Mouse (Mus musculus) heart, embryonic 14.5 days (tissue): ENCODE results near the gene Mrpl47. TPM values are rescaled to one million over a fixed set of nuclear protein-coding genes. Genes with fewer than 3 reads are reported as not detected.
"Not testable (repeated sequence)": the region's sequence is repeated elsewhere in the genome, so short reads cannot be mapped to it uniquely, and the experiment has no call there.

Experiments
- ATAC-seq: fragments of 200-750 bp; cut with Nextera tagmentation; 2 replicates; pipeline ENCODE4 v1.8.0; 2017; ENCODE audit warnings: low read depth, moderate TSS enrichment; ENCODE audit not compliant: insufficient number of reproducible peaks, insufficient read depth, low FRiP score
- H3K27ac ChIP-seq, 2 experiments: fragments of 200-500 bp in 1 of 2; fragments of 300-500 bp in 1 of 2; sonication (generic) in 1 of 2; replicated peaks in 1 of 2; 2 replicates each; pipeline ENCODE4 v1.5.1; 2012 to 2014; ENCODE audit warnings: low read depth in 2 of 2, low read length in 2 of 2, control low read depth in 1 of 2, mild to moderate bottlenecking in 1 of 2, mixed read lengths in 1 of 2; ENCODE audit not compliant: control insufficient read depth in 1 of 2, insufficient read depth in 1 of 2
- H3K27me3 ChIP-seq: fragments of 300-500 bp; sonication (generic); 2 replicates; pipeline ENCODE4 v1.6.1; 2014; ENCODE audit warnings: mild to moderate bottlenecking, low read length, control low read depth; ENCODE audit not compliant: control insufficient read depth, insufficient read depth
- H3K36me3 ChIP-seq: fragments of 300-500 bp; sonication (generic); 2 replicates; pipeline ENCODE4 v1.6.1; 2014; ENCODE audit warnings: mild to moderate bottlenecking, control low read depth, low read length, mixed read lengths; ENCODE audit not compliant: control insufficient read depth, insufficient read depth
- H3K4me1 ChIP-seq, 2 experiments: fragments of 200-500 bp in 1 of 2; fragments of 300-500 bp in 1 of 2; sonication (generic) in 1 of 2; 2 replicates each; pipeline ENCODE4 v1.6.1; 2012 to 2014; ENCODE audit warnings: low read length in 2 of 2, control low read depth in 1 of 2, mixed read lengths in 1 of 2; ENCODE audit not compliant: control insufficient read depth in 2 of 2, insufficient read depth in 2 of 2
- H3K4me2 ChIP-seq: fragments of 300-500 bp; sonication (generic); 2 replicates; pipeline ENCODE4 v1.6.1; 2014; ENCODE audit warnings: mild to moderate bottlenecking, low read length
- H3K4me3 ChIP-seq, 2 experiments: fragments of 200-500 bp in 1 of 2; fragments of 300-500 bp in 1 of 2; sonication (generic) in 1 of 2; 2 replicates each; pipeline ENCODE4 v1.5.1; 2012 to 2014; ENCODE audit warnings: low read length in 2 of 2, mild to moderate bottlenecking in 2 of 2, control low read depth in 1 of 2, low read depth in 1 of 2, moderate library complexity in 1 of 2; ENCODE audit not compliant: control insufficient read depth in 1 of 2, insufficient read depth in 1 of 2
- H3K9ac ChIP-seq: fragments of 300-500 bp; sonication (generic); 2 replicates; pipeline ENCODE4 v1.6.1; 2014; ENCODE audit warnings: mild to moderate bottlenecking, low read length
- H3K9me3 ChIP-seq: fragments of 300-500 bp; sonication (generic); 2 replicates; pipeline ENCODE4 v1.6.1; 2016; ENCODE audit warnings: low read length, control low read depth; ENCODE audit not compliant: control insufficient read depth
- WGBS: fragments of 180-500 bp; shearing (Covaris S2); extraction: QIAGEN DNeasy Blood & Tissue Kit; methylation state at CpG from one replicate; pipeline ENCODE4 v1.1.7; 2014; 5-methylcytosine and 5-hydroxymethylcytosine counted together
- polyA plus RNA-seq: library from polyadenylated mRNA; unstranded; fragments of >200 nt; fragmentation: Nextera tagmentation; extraction: Ambion mirVana; gene quantifications from 2 replicates; pipeline ENCODE4 v1.2.1, GENCODE M21; 2014

Gene Mrpl47
- polyA plus RNA-seq, 1 experiment from 2014 or later: 34.3 TPM

DNA sequence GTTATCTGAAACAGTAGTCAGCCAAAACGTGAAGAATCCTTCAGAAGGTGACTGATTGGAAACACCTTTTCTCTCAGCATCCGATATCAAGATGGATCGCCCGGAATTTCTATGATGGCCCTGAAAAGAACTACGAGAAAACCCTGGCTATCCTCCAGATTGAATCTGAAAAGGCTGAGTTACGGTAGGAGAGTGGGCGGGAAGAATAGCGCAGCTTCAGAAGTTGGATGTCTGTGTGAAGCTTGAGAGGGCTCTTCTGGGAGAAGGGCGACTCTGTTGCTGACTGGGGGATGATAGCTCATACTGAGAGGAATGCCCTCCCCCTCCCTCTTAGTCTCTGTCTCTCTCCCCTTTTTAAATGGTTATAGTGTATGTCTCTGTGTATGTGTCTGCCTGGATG, 11.0 kb upstream of the Mrpl47 start:
- no peak overlapping the region for H3K4me2 ChIP-seq
- no peaks in the 10 kb centered on the region for H3K27me3 ChIP-seq
- peaks cover 89% of the 10 kb centered on the region for H3K36me3 ChIP-seq
- WGBS: 83% methylated on average over 9 of the region's 9 CpGs
- no peak overlapping the region for H3K4me3 ChIP-seq
- H3K27ac ChIP-seq: no peak overlapping the region
- H3K4me1 ChIP-seq: no peaks in the 10 kb centered on the region
- no peak overlapping the region for H3K9ac ChIP-seq
- ATAC-seq: no peak
- no peaks in the 10 kb centered on the region for H3K9me3 ChIP-seq

DNA sequence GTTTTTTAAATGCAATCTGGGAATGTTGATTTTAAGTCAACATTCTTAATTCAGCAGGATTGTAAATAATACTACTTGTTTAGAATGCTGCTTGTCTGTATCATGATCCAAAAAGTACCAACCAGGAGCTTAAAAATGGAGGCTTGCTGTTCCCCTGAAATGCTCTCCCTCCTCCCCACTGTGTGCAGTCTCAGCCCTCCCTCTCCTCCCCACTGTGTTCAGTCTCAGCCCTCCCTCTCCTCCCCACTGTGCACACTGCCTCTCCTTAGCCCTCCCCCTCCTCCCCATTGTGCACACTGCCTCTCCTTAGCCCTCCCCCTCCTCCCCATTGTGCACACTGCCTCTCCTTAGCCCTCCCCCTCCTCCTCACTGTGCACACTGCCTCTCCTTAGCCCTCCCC, 8.0 kb upstream of the Mrpl47 start:
- H3K9ac ChIP-seq, H3K9me3 ChIP-seq, H3K4me3 ChIP-seq, H3K4me1 ChIP-seq, H3K4me2 ChIP-seq, H3K27me3 ChIP-seq, H3K27ac ChIP-seq, ATAC-seq: not testable (repeated sequence)
- peaks cover 81% of the 10 kb centered on the region for H3K36me3 ChIP-seq

DNA sequence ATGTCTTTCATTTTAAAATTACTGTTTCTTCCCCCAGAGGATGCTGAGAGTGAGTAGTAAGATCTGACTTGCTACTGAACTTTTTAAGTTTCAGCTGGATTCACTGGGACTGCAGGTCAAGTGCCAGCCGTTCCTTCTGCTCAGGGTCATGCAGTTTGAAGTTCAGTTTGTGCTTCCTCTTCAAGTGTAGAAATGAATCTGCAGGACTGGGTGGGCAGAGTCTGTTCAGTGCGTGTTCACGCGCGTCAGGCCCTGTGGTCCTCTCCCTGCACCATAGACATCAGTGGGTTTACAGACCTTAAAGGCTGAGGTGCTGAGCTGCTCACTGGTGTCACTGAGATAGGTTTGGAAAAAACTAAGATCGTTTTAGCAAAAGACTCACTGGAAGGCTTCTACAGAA, 7.6 kb upstream of the Mrpl47 start:
- Histone ChIP-seq H3K4me3 (no peak overlapping the region), H3K9ac (no peak overlapping the region), H3K4me1 (no peaks in the 10 kb centered on the region), H3K27me3 (no peaks in the 10 kb centered on the region), H3K4me2 (no peak overlapping the region), H3K36me3 (peaks cover 81% of the 10 kb centered on the region), H3K27ac (no peak overlapping the region), H3K9me3 (no peaks in the 10 kb centered on the region)
- WGBS: 91% methylated on average over 6 of the region's 6 CpGs
- no peak for ATAC-seq

DNA sequence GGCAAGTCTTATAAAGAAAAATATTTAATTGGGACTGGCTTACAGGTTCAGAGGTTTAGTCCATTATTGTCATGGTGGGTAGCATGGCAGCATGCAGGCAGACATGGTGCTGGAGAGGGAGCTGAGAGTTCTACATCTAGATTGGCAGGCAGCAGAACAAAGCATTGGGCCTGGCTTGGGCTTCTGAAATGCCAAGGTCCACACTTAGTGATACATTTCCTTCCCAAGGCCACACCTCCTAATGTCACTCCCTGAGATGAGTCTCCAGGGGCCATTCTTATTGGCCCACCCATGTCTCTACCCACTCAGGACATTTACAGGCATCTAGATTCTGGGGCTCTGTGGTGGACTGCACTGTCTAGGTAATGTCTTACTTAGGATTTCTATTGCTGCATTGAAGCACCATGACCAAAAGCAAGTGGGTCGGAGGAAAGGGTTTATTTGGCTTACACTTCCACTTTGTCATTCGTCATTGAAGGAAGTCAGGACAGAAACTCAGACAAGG, 4.9 kb upstream of the Mrpl47 start:
- H3K4me3 ChIP-seq: no peak overlapping the region
- ATAC-seq: no peak

DNA sequence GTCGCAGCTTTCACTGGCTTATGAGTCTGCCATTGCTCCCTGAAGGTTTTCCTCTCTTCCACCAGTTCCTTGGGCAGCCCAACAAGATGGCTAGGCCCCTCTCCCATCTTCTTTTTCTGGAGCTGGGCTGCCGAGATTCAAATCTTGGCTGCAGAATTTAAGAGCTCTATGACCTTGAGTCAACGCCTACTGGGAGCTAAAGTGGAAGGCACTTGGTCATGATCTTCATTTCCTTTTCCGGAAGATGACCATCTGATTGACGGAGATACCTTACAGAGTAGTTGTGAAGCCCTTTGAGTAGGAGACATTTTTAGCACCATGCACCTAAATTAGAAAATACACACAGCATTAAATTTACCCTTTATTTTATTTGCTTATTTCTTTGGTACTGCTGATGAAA, 1.1 kb upstream of the Mrpl47 start:
- H3K4me2 ChIP-seq: peak overlapping the region; percentile 72
- H3K27ac ChIP-seq: no peak overlapping the region
- H3K36me3 ChIP-seq: peaks cover 48% of the 10 kb centered on the region
- no peak for ATAC-seq
- peaks cover 2 to 20% of the 10 kb centered on the region in 2 experiments; a peak in 2 of 4 replicates for H3K4me1 ChIP-seq
- no peaks in the 10 kb centered on the region for H3K9me3 ChIP-seq
- WGBS: 84% methylated on average over 5 of the region's 5 CpGs
- H3K4me3 ChIP-seq: no peak overlapping the region
- no peak overlapping the region for H3K9ac ChIP-seq
- no peaks in the 10 kb centered on the region for H3K27me3 ChIP-seq

More for the DNA sequence above, 4.9 kb upstream of the Mrpl47 start:
- no peak overlapping the region for H3K27ac ChIP-seq
- no peak overlapping the region for H3K9ac ChIP-seq
- no peaks in the 10 kb centered on the region for H3K27me3 ChIP-seq
- H3K4me1 ChIP-seq: peaks cover 2 to 13% of the 10 kb centered on the region in 2 experiments; a peak in 2 of 4 replicates
- 81% methylated on average over 2 of the region's 2 CpGs for WGBS
- H3K36me3 ChIP-seq: peaks cover 66% of the 10 kb centered on the region
- H3K4me2 ChIP-seq: no peak overlapping the region
- H3K9me3 ChIP-seq: no peaks in the 10 kb centered on the region

DNA sequence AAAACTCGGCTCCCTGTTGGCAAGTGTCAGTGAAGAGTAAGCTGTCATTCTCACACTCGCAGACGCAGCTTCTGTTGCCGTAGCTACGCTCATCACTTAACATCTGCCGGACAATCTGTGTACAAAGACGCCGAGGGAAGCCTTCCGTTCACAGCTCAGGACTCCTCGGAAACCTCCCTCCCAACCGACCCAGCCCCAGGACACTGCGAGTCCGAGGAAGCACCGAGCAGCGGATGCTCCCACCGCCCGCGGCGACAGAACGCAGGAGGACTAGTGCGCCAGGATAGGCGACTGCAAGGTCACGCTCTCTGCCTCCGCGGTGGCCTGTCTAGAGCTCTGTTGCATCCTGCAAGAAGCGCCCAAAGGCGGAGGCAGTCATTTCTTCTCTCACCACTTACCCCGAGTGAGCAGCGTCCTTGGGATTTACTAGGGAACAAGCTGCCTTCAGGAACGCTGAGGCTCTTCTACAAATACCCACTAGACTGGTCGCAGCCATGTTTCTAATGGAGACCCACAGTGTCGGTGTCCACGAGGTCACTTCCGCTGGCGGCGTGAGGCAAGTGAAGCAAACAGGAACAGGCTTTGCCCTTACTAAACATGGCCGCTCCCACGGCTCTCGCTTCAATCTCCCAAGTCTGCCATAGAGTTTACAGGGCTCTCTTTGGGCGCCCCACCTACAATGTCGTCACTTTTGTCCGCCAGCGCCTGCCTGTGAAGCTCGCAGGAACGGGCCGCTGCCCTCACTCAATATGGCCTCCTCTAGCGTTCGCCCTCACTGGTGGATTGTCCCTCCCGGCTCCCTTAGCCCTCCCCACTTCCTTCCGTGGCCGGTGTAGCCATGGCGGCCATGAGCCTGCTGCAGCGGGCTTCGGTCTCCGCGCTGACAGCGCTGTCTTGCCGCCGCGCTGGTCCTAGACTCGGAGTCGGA, 897 bp downstream of the Mrpl47 start, which contains the start of gene Ndufb5:
Ndufb5 (plus strand) TSS at position 747 of the 928 bp plus-strand sequence.
- peak within 1 kb of the TSS; percentile 88 to 95 for H3K27ac ChIP-seq
- under 1% methylated on average over 62 of the region's 62 CpGs for WGBS
- no peaks in the 10 kb centered on the region for H3K9me3 ChIP-seq
- peak; percentile 97 for ATAC-seq
- H3K36me3 ChIP-seq: peaks cover 54% of the 10 kb centered on the region
- H3K27me3 ChIP-seq: no peaks in the 10 kb centered on the region
- H3K4me1 ChIP-seq: peaks cover 2 to 20% of the 10 kb centered on the region in 2 experiments; a peak in 2 of 4 replicates
- peak within 1 kb of the TSS; percentile 72 for H3K4me2 ChIP-seq
- peak within 1 kb of the TSS; percentile 95 for H3K9ac ChIP-seq
- peak within 1 kb of the TSS; percentile 73 to 80 for H3K4me3 ChIP-seq

DNA sequence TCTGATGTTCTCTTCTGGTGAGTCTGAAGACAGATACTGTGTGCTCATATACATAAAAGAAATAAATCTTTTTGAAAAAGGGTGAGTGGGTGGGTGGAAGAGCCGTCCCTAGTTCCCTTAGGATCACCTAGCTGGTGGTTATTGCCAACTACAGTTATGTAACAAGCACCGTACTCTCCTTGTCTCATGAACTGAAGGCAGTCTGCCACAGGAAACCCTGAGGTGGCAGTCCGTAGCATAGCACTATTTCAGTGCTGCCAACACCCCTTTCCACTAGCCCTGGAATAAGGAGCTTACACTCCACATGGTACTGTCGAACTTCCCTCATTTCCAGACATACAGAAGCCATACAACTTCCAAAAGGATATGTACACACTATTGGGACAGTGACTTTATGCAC, 9.5 kb downstream of the Mrpl47 start:
- Histone ChIP-seq H3K27ac (no peak overlapping the region), H3K4me2 (no peak overlapping the region), H3K9me3 (0 out of 2 replicates have a peak, but pooled peaks cover 3% of the 10 kb centered on the region), H3K27me3 (no peaks in the 10 kb centered on the region), H3K9ac (no peak overlapping the region), H3K4me3 (no peak overlapping the region), H3K36me3 (peaks cover 99% of the 10 kb centered on the region), H3K4me1 (no peaks in the 10 kb centered on the region)
- 88% methylated on average over 4 of the region's 4 CpGs for WGBS
- ATAC-seq: no peak
